Mouse (Mus musculus) liver, embryonic 12.5 days (tissue): Measurements from ENCODE around the gene Clca3a1. TPM values are rescaled to one million over a fixed set of nuclear protein-coding genes. Genes with fewer than 3 reads are reported as not detected.

Source experiments
- ATAC-seq: fragments of 200-750 bp; cut with Nextera tagmentation; 2 replicates; pipeline ENCODE4 v1.8.0; 2017; ENCODE audit warnings: moderate number of reproducible peaks, mild to moderate bottlenecking, moderate library complexity
- H3K27ac ChIP-seq: fragments of 300-500 bp; sonication (generic); 2 replicates; pipeline ENCODE4 v1.5.1; 2016; ENCODE audit warnings: mild to moderate bottlenecking
- H3K27me3 ChIP-seq: fragments of 300-500 bp; sonication (generic); replicated peaks from 2 replicates; pipeline ENCODE4 v1.6.1; 2016; ENCODE audit warnings: mild to moderate bottlenecking, moderate library complexity
- H3K36me3 ChIP-seq: fragments of 300-500 bp; sonication (generic); 2 replicates; pipeline ENCODE4 v1.6.1; 2016; ENCODE audit warnings: mild to moderate bottlenecking, moderate library complexity
- H3K4me1 ChIP-seq: fragments of 300-500 bp; sonication (generic); 2 replicates; pipeline ENCODE4 v1.6.1; 2016
- H3K4me2 ChIP-seq: fragments of 300-500 bp; sonication (generic); 2 replicates; pipeline ENCODE4 v1.6.1; 2016; ENCODE audit warnings: mild to moderate bottlenecking, moderate library complexity
- H3K4me3 ChIP-seq: fragments of 300-500 bp; sonication (generic); 2 replicates; pipeline ENCODE4 v1.5.1; 2016; ENCODE audit warnings: mild to moderate bottlenecking, moderate library complexity
- H3K9ac ChIP-seq: fragments of 300-500 bp; sonication (generic); 2 replicates; pipeline ENCODE4 v1.6.1; 2016; ENCODE audit warnings: mild to moderate bottlenecking, moderate library complexity
- H3K9me3 ChIP-seq: fragments of 300-500 bp; sonication (generic); replicated peaks from 2 replicates; pipeline ENCODE4 v1.6.1; 2016; ENCODE audit warnings: mild to moderate bottlenecking, moderate library complexity
- WGBS: fragments of 180-500 bp; shearing (Covaris S2); methylation state at CpG from one replicate; pipeline ENCODE4 v1.1.7; 2016; ENCODE audit not compliant: insufficient replicate concordance; 5-methylcytosine and 5-hydroxymethylcytosine counted together
- polyA plus RNA-seq: library from polyadenylated mRNA; unstranded; fragments of >200 nt; fragmentation: Nextera tagmentation; extraction: Ambion mirVana; gene quantifications from 2 replicates; pipeline ENCODE4 v1.2.1, GENCODE M21; 2016

Clca3a1 gene
- polyA plus RNA-seq, 1 experiment from 2014 or later = 3.0 TPM

GRCm38 (mm10) chr3:144694040-144694439 is 66.7 kb downstream of the Clca3a1 start:
- peaks cover 81% of the 10 kb centered on the region for H3K36me3 ChIP-seq
- 88% methylated on average over 10 of the region's 10 CpGs for WGBS
- no peak overlapping the region for H3K4me2 ChIP-seq
- no peaks in the 10 kb centered on the region for H3K9me3 ChIP-seq
- H3K27ac ChIP-seq = no peak overlapping the region
- ATAC-seq = no peak
- no peak overlapping the region for H3K9ac ChIP-seq
- no peak overlapping the region for H3K4me3 ChIP-seq
- H3K27me3 ChIP-seq = no peaks in the 10 kb centered on the region
- peaks cover 25% of the 10 kb centered on the region for H3K4me1 ChIP-seq

- Histone ChIP-seq H3K27ac (peak overlapping the region; percentile 17; the same call in 1 of the 2 replicates), H3K9ac (no peak overlapping the region), H3K4me1 (peaks cover 23% of the 10 kb centered on the region), H3K4me2 (no peak overlapping the region), H3K27me3 (no peaks in the 10 kb centered on the region), H3K4me3 (no peak overlapping the region), H3K9me3 (no peaks in the 10 kb centered on the region), H3K36me3 (peaks cover 82% of the 10 kb centered on the region)
- ATAC-seq = no peak
- 52% methylated on average over 3 of the region's 3 CpGs for WGBS
Observed at GRCm38 (mm10) chr3:144692052-144692451, 68.7 kb downstream of the Clca3a1 start.

GRCm38 (mm10) chr3:144689236-144689635 is 71.5 kb downstream of the Clca3a1 start:
- peak; percentile 99 for ATAC-seq
- Histone ChIP-seq H3K4me2 (peak overlapping the region; percentile 17), H3K4me3 (no peak overlapping the region), H3K4me1 (peaks cover 42% of the 10 kb centered on the region), H3K27me3 (no peaks in the 10 kb centered on the region), H3K9ac (0 out of 2 replicates have a peak overlapping the region, but pooled peaks have one; percentile 14), H3K27ac (peak overlapping the region; percentile 67), H3K36me3 (peaks cover 75% of the 10 kb centered on the region), H3K9me3 (no peaks in the 10 kb centered on the region)
- WGBS = 18% methylated on average over 11 of the region's 11 CpGs

- 86% methylated on average over 8 of the region's 8 CpGs for WGBS
- Histone ChIP-seq H3K27me3 (no peaks in the 10 kb centered on the region), H3K9me3 (no peaks in the 10 kb centered on the region), H3K27ac (peak overlapping the region; percentile 66), H3K4me2 (no peak overlapping the region), H3K4me3 (no peak overlapping the region), H3K36me3 (peaks cover 67% of the 10 kb centered on the region), H3K4me1 (peaks cover 51% of the 10 kb centered on the region), H3K9ac (no peak overlapping the region)
- ATAC-seq = no peak
Observed at GRCm38 (mm10) chr3:144688284-144688683, 72.5 kb downstream of the Clca3a1 start.

- WGBS = 90% methylated on average over 9 of the region's 9 CpGs
- Histone ChIP-seq H3K9ac (no peak overlapping the region), H3K27ac (no peak overlapping the region; the same call in 1 of the 2 replicates), H3K27me3 (no peaks in the 10 kb centered on the region), H3K4me3 (no peak overlapping the region), H3K4me1 (peaks cover 58% of the 10 kb centered on the region), H3K9me3 (no peaks in the 10 kb centered on the region), H3K4me2 (no peak overlapping the region), H3K36me3 (peaks cover 60% of the 10 kb centered on the region)
- no peak for ATAC-seq
Observed at GRCm38 (mm10) chr3:144687618-144688017, 73.2 kb downstream of the Clca3a1 start.

GRCm38 (mm10) chr3:144686146-144686545 is 74.6 kb downstream of the Clca3a1 start:
- Histone ChIP-seq H3K4me1 (peaks cover 73% of the 10 kb centered on the region), H3K27ac (peak overlapping the region; percentile 55; the same call in 1 of the 2 replicates), H3K9me3 (no peaks in the 10 kb centered on the region), H3K9ac (no peak overlapping the region), H3K27me3 (no peaks in the 10 kb centered on the region), H3K4me3 (no peak overlapping the region), H3K4me2 (no peak overlapping the region), H3K36me3 (peaks cover 52% of the 10 kb centered on the region)
- no peak for ATAC-seq
- 81% methylated on average over 5 of the region's 5 CpGs for WGBS

GRCm38 (mm10) chr3:144683136-144683814 is 77.5 kb downstream of the Clca3a1 start:
- peak overlapping the region; percentile 93 for H3K27ac ChIP-seq
- 0 out of 2 replicates have a peak overlapping the region, but pooled peaks have one; percentile 15 for H3K9ac ChIP-seq

GRCm38 (mm10) chr3:144681542-144681941 is 79.2 kb downstream of the Clca3a1 start:
- H3K4me2 ChIP-seq = no peak overlapping the region
- no peaks in the 10 kb centered on the region for H3K27me3 ChIP-seq
- peaks cover 18% of the 10 kb centered on the region for H3K36me3 ChIP-seq
- H3K9me3 ChIP-seq = no peaks in the 10 kb centered on the region
- WGBS = 55% methylated on average over 5 of the region's 5 CpGs
- no peak overlapping the region for H3K9ac ChIP-seq
- H3K27ac ChIP-seq = peak overlapping the region; percentile 93
- peak; percentile 48 for ATAC-seq
- H3K4me1 ChIP-seq = peaks cover 83% of the 10 kb centered on the region
- no peak overlapping the region for H3K4me3 ChIP-seq

More at GRCm38 (mm10) chr3:144683136-144683814, 77.5 kb downstream of the Clca3a1 start:
- 41% methylated on average over 12 of the region's 12 CpGs for WGBS
- peaks cover 82% of the 10 kb centered on the region for H3K4me1 ChIP-seq
- peaks cover 32% of the 10 kb centered on the region for H3K36me3 ChIP-seq
- ATAC-seq = peak; percentile 91
- H3K9me3 ChIP-seq = no peaks in the 10 kb centered on the region
- H3K27me3 ChIP-seq = no peaks in the 10 kb centered on the region
- peak overlapping the region; percentile 48 for H3K4me2 ChIP-seq
- no peak overlapping the region for H3K4me3 ChIP-seq

- Histone ChIP-seq H3K36me3 (peaks cover 7% of the 10 kb centered on the region; the same call in 1 of the 2 replicates), H3K9me3 (no peaks in the 10 kb centered on the region), H3K4me3 (no peak overlapping the region), H3K4me1 (peaks cover 83% of the 10 kb centered on the region), H3K9ac (peak overlapping the region; percentile 13; the same call in 1 of the 2 replicates), H3K27ac (peak overlapping the region; percentile 38; the same call in 1 of the 2 replicates), H3K27me3 (no peaks in the 10 kb centered on the region), H3K4me2 (no peak overlapping the region)
- ATAC-seq = no peak
- 71% methylated on average over 8 of the region's 8 CpGs for WGBS
Observed at GRCm38 (mm10) chr3:144679701-144680159, 81.0 kb downstream of the Clca3a1 start.

Other genes with a start within 250 kb of the Clca3a1 start
- gene Hs2st1, start 190.8 kb downstream of the Clca3a1 start, polyA plus RNA-seq = 6.0 and 6.3 TPM in 2 replicates
- gene Selenof, start 190.7 kb downstream of the Clca3a1 start, polyA plus RNA-seq = 307 and 317 TPM in 2 replicates
- 88.6 and 88.7 TPM in 2 replicates for gene Sh3glb1, start 40.6 kb downstream of the Clca3a1 start, polyA plus RNA-seq
- not detected in 2 replicates for gene Clca3a2, start 58.5 kb upstream of the Clca3a1 start, polyA plus RNA-seq
- gene Clca3b, start 88.4 kb upstream of the Clca3a1 start, polyA plus RNA-seq = not detected in 2 replicates
- gene Clca4b, start 171.6 kb upstream of the Clca3a1 start, polyA plus RNA-seq = not detected in 2 replicates
- not detected in 2 replicates for gene Clca4a, start 214.1 kb upstream of the Clca3a1 start, polyA plus RNA-seq